In the genomic region with DNA sequence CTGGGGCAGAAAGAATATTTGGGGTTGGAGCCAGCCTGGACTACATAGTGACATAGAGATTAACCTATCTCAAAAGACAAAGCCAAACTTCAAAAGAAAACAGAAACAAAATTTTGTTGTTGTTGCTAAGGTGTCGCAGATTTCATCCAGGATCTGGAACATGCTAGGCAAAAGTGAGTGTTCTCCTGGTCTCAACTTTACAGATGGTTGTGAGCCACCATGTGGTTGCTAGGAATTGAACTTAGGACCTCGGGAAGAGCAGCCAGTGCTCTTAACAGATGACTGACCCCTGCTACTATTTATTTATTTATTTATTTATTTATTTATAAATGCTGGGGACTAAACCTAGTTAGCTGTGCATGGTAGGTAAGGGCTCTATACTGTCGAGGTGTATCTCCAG, we compare ENCODE assay signal across 20 mouse cellular contexts. TPM values are rescaled to one million over a fixed set of nuclear protein-coding genes. Genes with fewer than 3 reads are reported as not detected.
DNase-seq lines count a peak whose midpoint lies in the region; ATAC-seq and TF ChIP-seq lines count a peak whose summit lies in the region.
"Had no signal": no experiment of that assay in that cellular context is flagged by ENCODE, and none has a peak within 500 bp of the region (broad histone marks: within the 10 kb centered on the region; RNA-seq: fewer than 3 reads in every experiment).

No protein-coding gene starts in this region.

- peak overlapping the region; percentile 80 for H3K4me2 ChIP-seq in intestine, postnatal 0 days (replicated peaks; ENCODE audit: low read depth)
- no peak overlapping the region for H3K4me2 ChIP-seq in intestine, embryonic 15.5 days (replicated peaks)
- no peak overlapping the region for H3K4me2 ChIP-seq in liver, embryonic 11.5 days
- peak overlapping the region; percentile 28; the same call in 1 of the 2 replicates for H3K4me2 ChIP-seq in liver, embryonic 16.5 days (ENCODE audit: low read depth, low read length)
- H3K4me2 ChIP-seq: hindbrain, embryonic 13.5 days had no signal

- peak; percentile 71 for DNase-seq in liver, adult 2 months (ENCODE audit: extremely low read depth, low read depth, low spot score)
- DNase-seq in liver, embryonic 11.5 days (ENCODE audit: low spot score), result no peak
- no peak for DNase-seq in embryo, embryonic 9.5 days (ENCODE audit: extremely low spot score)
- DNase-seq: adrenal gland, postnatal 14 days; cerebellum, adult 18-20 months; cerebellum, adult 9-11 months; cerebellum, postnatal 36 days; heart, adult 18-20 months; heart, postnatal 14 days had no signal

- peaks cover 21% of the 10 kb centered on the region for H3K79me2 ChIP-seq in liver, adult 2 months (ENCODE audit: control insufficient read depth, insufficient read depth, low read length)

- H3K4me3 ChIP-seq in intestine, postnatal 0 days (ENCODE audit: low read depth, low read length), result peak overlapping the region; percentile 76; the same call in 1 of the 2 replicates
- H3K4me3 ChIP-seq in intestine, embryonic 15.5 days (replicated peaks), result no peak overlapping the region
- H3K4me3 ChIP-seq in liver, adult 2 months (ENCODE audit: insufficient read depth, low read depth, low read length), result peak overlapping the region; percentile 68
- H3K4me3 ChIP-seq in liver, embryonic 11.5 days (ENCODE audit: low read depth, low read length), result no peak overlapping the region
- H3K4me3 ChIP-seq in liver, embryonic 16.5 days (ENCODE audit: low read depth, low read length), result no peak overlapping the region; the same call in 1 of the 2 replicates
- H3K4me3 ChIP-seq: embryonic facial prominence, embryonic 10.5 days; forebrain, embryonic 10.5 days; heart, embryonic 10.5 days; hindbrain, embryonic 13.5 days had no signal

- 73% methylated on average over 3 of the region's 3 CpGs for WGBS in intestine, postnatal 0 days
- 84% methylated on average over 3 of the region's 3 CpGs for WGBS in intestine, embryonic 15.5 days
- WGBS in liver, adult 2 months, result 24% methylated on average over 3 of the region's 3 CpGs
- WGBS in liver, embryonic 11.5 days, result 76% methylated on average over 3 of the region's 3 CpGs
- 59% methylated on average over 3 of the region's 3 CpGs for WGBS in liver, embryonic 16.5 days (ENCODE audit: insufficient replicate concordance)

- H3K9ac ChIP-seq in intestine, postnatal 0 days (ENCODE audit: low read depth, low read length), result no peak overlapping the region; the same call in 1 of the 2 replicates
- no peak overlapping the region for H3K9ac ChIP-seq in intestine, embryonic 15.5 days
- peak overlapping the region; percentile 90 for H3K9ac ChIP-seq in liver, adult 2 months (ENCODE audit: low read depth, low read length)
- H3K9ac ChIP-seq in liver, embryonic 11.5 days (ENCODE audit: low read depth, low read length), result no peak overlapping the region
- no peak overlapping the region for H3K9ac ChIP-seq in liver, embryonic 16.5 days (ENCODE audit: low read depth, low read length)
- H3K9ac ChIP-seq: hindbrain, embryonic 13.5 days had no signal

- no peaks in the 10 kb centered on the region for H3K9me3 ChIP-seq in intestine, postnatal 0 days (ENCODE audit: control insufficient read depth)
- H3K9me3 ChIP-seq in intestine, embryonic 15.5 days, result no peaks in the 10 kb centered on the region
- H3K9me3 ChIP-seq in liver, embryonic 11.5 days (ENCODE audit: control insufficient read depth, low read length), result no peaks in the 10 kb centered on the region
- no peaks in the 10 kb centered on the region for H3K9me3 ChIP-seq in liver, embryonic 16.5 days (replicated peaks; ENCODE audit: control insufficient read depth, low read length)
- H3K9me3 ChIP-seq: embryonic facial prominence, embryonic 10.5 days; forebrain, embryonic 10.5 days; heart, embryonic 10.5 days; hindbrain, embryonic 13.5 days had no signal

- H3K36me3 ChIP-seq in intestine, postnatal 0 days (ENCODE audit: control insufficient read depth, insufficient read depth), result peaks cover 16% of the 10 kb centered on the region
- H3K36me3 ChIP-seq in intestine, embryonic 15.5 days, result no peaks in the 10 kb centered on the region
- peaks cover 47% of the 10 kb centered on the region for H3K36me3 ChIP-seq in liver, adult 2 months (ENCODE audit: control insufficient read depth, insufficient read depth, low read length)
- peaks cover 3% of the 10 kb centered on the region; the same call in 1 of the 2 replicates for H3K36me3 ChIP-seq in liver, embryonic 11.5 days (ENCODE audit: control insufficient read depth, insufficient read depth, low read length)
- H3K36me3 ChIP-seq in liver, embryonic 16.5 days (ENCODE audit: control insufficient read depth, insufficient read depth), result no peaks in the 10 kb centered on the region; the same call in 1 of the 2 replicates

- no peak for ATAC-seq in intestine, postnatal 0 days
- ATAC-seq in intestine, embryonic 15.5 days, result no peak
- ATAC-seq in liver, embryonic 11.5 days (replicated peaks; ENCODE audit: low FRiP score), result no peak
- ATAC-seq in liver, embryonic 16.5 days (ENCODE audit: low read depth), result no peak
- ATAC-seq in erythroid progenitor cell, adult 5-6 weeks (replicated peaks; ENCODE audit: low FRiP score, poor library complexity, severe bottlenecking), result no peak
- ATAC-seq: activated CD4-positive, CD25-positive, alpha-beta regulatory T cell, adult 4 months; forebrain, embryonic 14.5 days; Patski had no signal

- peak overlapping the region; percentile 88 for H3K27ac ChIP-seq in intestine, postnatal 0 days (ENCODE audit: low read depth, low read length)
- no peak overlapping the region for H3K27ac ChIP-seq in intestine, embryonic 15.5 days
- H3K27ac ChIP-seq in liver, adult 2 months (replicated peaks; ENCODE audit: insufficient read depth, low read depth, low read length), result peak overlapping the region; percentile 88
- no peak overlapping the region for H3K27ac ChIP-seq in liver, embryonic 11.5 days (ENCODE audit: low read depth, low read length)
- 0 out of 2 replicates have a peak overlapping the region, but pooled peaks have one; percentile 20 for H3K27ac ChIP-seq in liver, embryonic 16.5 days (ENCODE audit: low read length)
- H3K27ac ChIP-seq: embryonic facial prominence, embryonic 10.5 days; forebrain, embryonic 10.5 days; heart, embryonic 10.5 days; hindbrain, embryonic 13.5 days had no signal

- TF ChIP-seq CTCF in intestine, postnatal 0 days (IDR thresholded peaks at IDR 0.05; ENCODE audit: low read depth), result no peak
- TF ChIP-seq CTCF in liver, adult 2 months (IDR thresholded peaks at IDR 0.05; ENCODE audit: low read depth, low read length), result no peak

- no peaks in the 10 kb centered on the region for H3K27me3 ChIP-seq in intestine, postnatal 0 days (replicated peaks; ENCODE audit: control insufficient read depth, insufficient read depth, low read length)
- H3K27me3 ChIP-seq in intestine, embryonic 15.5 days (replicated peaks), result no peaks in the 10 kb centered on the region
- H3K27me3 ChIP-seq in liver, adult 2 months (ENCODE audit: control insufficient read depth, insufficient read depth, low read length), result no peaks in the 10 kb centered on the region
- no peaks in the 10 kb centered on the region for H3K27me3 ChIP-seq in liver, embryonic 11.5 days (replicated peaks; ENCODE audit: control insufficient read depth, insufficient read depth, low read length)
- H3K27me3 ChIP-seq in liver, embryonic 16.5 days (ENCODE audit: control insufficient read depth, insufficient read depth, low read depth, low read length), result no peaks in the 10 kb centered on the region
- H3K27me3 ChIP-seq: hindbrain, embryonic 13.5 days; Patski had no signal

- no peak for TF ChIP-seq POLR2A in liver, adult 2 months (IDR thresholded peaks at IDR 0.05; ENCODE audit: extremely low read depth, insufficient read depth, low read length)

- H3K4me1 ChIP-seq in intestine, postnatal 0 days (replicated peaks; ENCODE audit: control insufficient read depth, insufficient read depth, low read length), result 0 out of 2 replicates have a peak, but pooled peaks cover 6% of the 10 kb centered on the region
- peaks cover 12% of the 10 kb centered on the region for H3K4me1 ChIP-seq in intestine, embryonic 15.5 days (replicated peaks)
- H3K4me1 ChIP-seq in liver, adult 2 months (ENCODE audit: control insufficient read depth, insufficient read depth, low read length), result peaks cover 9% of the 10 kb centered on the region
- peaks cover 17% of the 10 kb centered on the region for H3K4me1 ChIP-seq in liver, embryonic 11.5 days (replicated peaks; ENCODE audit: control insufficient read depth, insufficient read depth, low read length)
- peaks cover 29% of the 10 kb centered on the region for H3K4me1 ChIP-seq in liver, embryonic 16.5 days (ENCODE audit: control insufficient read depth, low read depth, low read length)

RNA-seq across cellular contexts. Expression of a gene that starts 2.3 kb away (rescaled TPM):
- 64.6 and 66.8 TPM in 2 replicates for polyA plus RNA-seq in intestine, postnatal 0 days (2015; fragmentation: Nextera tagmentation; extraction: Ambion mirVana)
- 98.0 and 100 TPM in 2 replicates for polyA plus RNA-seq in intestine, embryonic 15.5 days (2015; fragmentation: Nextera tagmentation; extraction: Ambion mirVana)
- 3.0 and 5.3 TPM in 2 replicates for total RNA-seq in liver, adult 2 months (2014; rRNA removed)
- polyA plus RNA-seq in liver, adult 2 months (2012; rRNA removed), result 2.3 and 3.0 TPM in 2 replicates
- polyA plus RNA-seq in liver, embryonic 11.5 days (2014; fragmentation: Nextera tagmentation; extraction: Ambion mirVana), result 62.3 and 63.8 TPM in 2 replicates
- polyA plus RNA-seq in liver, embryonic 16.5 days (2015; fragmentation: Nextera tagmentation; extraction: Ambion mirVana), result 23.1 and 24.9 TPM in 2 replicates
- 11.2 and 19.3 TPM in 2 replicates for total RNA-seq in erythroid progenitor cell, adult 5-6 weeks (2015; ENCODE audit: low replicate concordance)
- 3.0 and 3.7 TPM in 2 replicates for total RNA-seq in erythroid progenitor cell, adult 5-6 weeks (2017; ENCODE audit: low replicate concordance)

RNA-seq across cellular contexts. Expression of a gene that starts 2.5 kb away (rescaled TPM):
- polyA plus RNA-seq in intestine, postnatal 0 days (2015; fragmentation: Nextera tagmentation; extraction: Ambion mirVana), result 98.9 and 114 TPM in 2 replicates
- 56.9 and 59.4 TPM in 2 replicates for polyA plus RNA-seq in intestine, embryonic 15.5 days (2015; fragmentation: Nextera tagmentation; extraction: Ambion mirVana)
- 994 and 1,028 TPM in 2 replicates for total RNA-seq in liver, adult 2 months (2014; rRNA removed)
- 683 and 720 TPM in 2 replicates for polyA plus RNA-seq in liver, adult 2 months (2012; rRNA removed)
- polyA plus RNA-seq in liver, embryonic 11.5 days (2014; fragmentation: Nextera tagmentation; extraction: Ambion mirVana), result 22.7 and 23.6 TPM in 2 replicates
- 54.7 and 73.7 TPM in 2 replicates for polyA plus RNA-seq in liver, embryonic 16.5 days (2015; fragmentation: Nextera tagmentation; extraction: Ambion mirVana)
- total RNA-seq in erythroid progenitor cell, adult 5-6 weeks (2015; ENCODE audit: low replicate concordance), result 15.5 and 18.4 TPM in 2 replicates
- 6.4 and 20.5 TPM in 2 replicates for total RNA-seq in erythroid progenitor cell, adult 5-6 weeks (2017; ENCODE audit: low replicate concordance)

RNA-seq across cellular contexts. Expression of a gene that starts 28.4 kb away (rescaled TPM):
- 3.7 and 4.8 TPM in 2 replicates for polyA plus RNA-seq in intestine, postnatal 0 days (2015; fragmentation: Nextera tagmentation; extraction: Ambion mirVana)
- polyA plus RNA-seq in intestine, embryonic 15.5 days (2015; fragmentation: Nextera tagmentation; extraction: Ambion mirVana), result 20.8 and 22.0 TPM in 2 replicates
- total RNA-seq in liver, adult 2 months (2014; rRNA removed), result 5.6 and 9.0 TPM in 2 replicates
- polyA plus RNA-seq in liver, adult 2 months (2012; rRNA removed), result 3.6 and 4.5 TPM in 2 replicates
- polyA plus RNA-seq in liver, embryonic 11.5 days (2014; fragmentation: Nextera tagmentation; extraction: Ambion mirVana), result 20.1 and 23.3 TPM in 2 replicates
- polyA plus RNA-seq in liver, embryonic 16.5 days (2015; fragmentation: Nextera tagmentation; extraction: Ambion mirVana), result 5.7 and 6.6 TPM in 2 replicates
- 13.3 and 32.7 TPM in 2 replicates for total RNA-seq in erythroid progenitor cell, adult 5-6 weeks (2015; ENCODE audit: low replicate concordance)
- total RNA-seq in erythroid progenitor cell, adult 5-6 weeks (2017; ENCODE audit: low replicate concordance), result 12.3 and 27.5 TPM in 2 replicates

RNA-seq across cellular contexts. Expression of a gene that starts 41.5 kb away (rescaled TPM):
- polyA plus RNA-seq in intestine, postnatal 0 days (2015; fragmentation: Nextera tagmentation; extraction: Ambion mirVana), result 1.2 and 1.3 TPM in 2 replicates
- 3.3 and 3.4 TPM in 2 replicates for polyA plus RNA-seq in intestine, embryonic 15.5 days (2015; fragmentation: Nextera tagmentation; extraction: Ambion mirVana)
- 0.07 and 0.18 TPM in 2 replicates for total RNA-seq in liver, adult 2 months (2014; rRNA removed)
- polyA plus RNA-seq in liver, adult 2 months (2012; rRNA removed), result 0.12 and 0.16 TPM in 2 replicates
- polyA plus RNA-seq in liver, embryonic 11.5 days (2014; fragmentation: Nextera tagmentation; extraction: Ambion mirVana), result 0.56 TPM in 2 replicates
- polyA plus RNA-seq in liver, embryonic 16.5 days (2015; fragmentation: Nextera tagmentation; extraction: Ambion mirVana), result 0.05 and 0.08 TPM in 2 replicates
- not detected in 2 replicates for total RNA-seq in erythroid progenitor cell, adult 5-6 weeks (2015; ENCODE audit: low replicate concordance)
- not detected in 2 replicates for total RNA-seq in erythroid progenitor cell, adult 5-6 weeks (2017; ENCODE audit: low replicate concordance)
- polyA plus RNA-seq: activated CD4-positive, CD25-positive, alpha-beta regulatory T cell, adult 4 months had no signal

RNA-seq across cellular contexts. Expression of a gene that starts 57.7 kb away (rescaled TPM):
- polyA plus RNA-seq in intestine, postnatal 0 days (2015; fragmentation: Nextera tagmentation; extraction: Ambion mirVana), result 35.6 and 38.5 TPM in 2 replicates
- 107 and 109 TPM in 2 replicates for polyA plus RNA-seq in intestine, embryonic 15.5 days (2015; fragmentation: Nextera tagmentation; extraction: Ambion mirVana)
- 26.4 and 40.2 TPM in 2 replicates for total RNA-seq in liver, adult 2 months (2014; rRNA removed)
- 63.7 and 77.7 TPM in 2 replicates for polyA plus RNA-seq in liver, adult 2 months (2012; rRNA removed)
- 121 and 126 TPM in 2 replicates for polyA plus RNA-seq in liver, embryonic 11.5 days (2014; fragmentation: Nextera tagmentation; extraction: Ambion mirVana)
- polyA plus RNA-seq in liver, embryonic 16.5 days (2015; fragmentation: Nextera tagmentation; extraction: Ambion mirVana), result 44.4 and 44.7 TPM in 2 replicates
- 9.2 and 16.9 TPM in 2 replicates for total RNA-seq in erythroid progenitor cell, adult 5-6 weeks (2015; ENCODE audit: low replicate concordance)
- total RNA-seq in erythroid progenitor cell, adult 5-6 weeks (2017; ENCODE audit: low replicate concordance), result 5.3 and 8.5 TPM in 2 replicates

Comparison
In these comparisons a context has a peak if more than half of its experiments do, and no peak if none do; other contexts are left out.
1. H3K27ac ChIP-seq: peak in intestine, postnatal 0 days (single experiment), liver, adult 2 months (single experiment) and liver, embryonic 16.5 days (single experiment); none in intestine, embryonic 15.5 days (single experiment) and liver, embryonic 11.5 days (single experiment).
2. H3K4me2 ChIP-seq: peak in intestine, postnatal 0 days (single experiment) and liver, embryonic 16.5 days (single experiment); none in intestine, embryonic 15.5 days (single experiment) and liver, embryonic 11.5 days (single experiment).
3. H3K4me3 ChIP-seq: peak in intestine, postnatal 0 days (single experiment) and liver, adult 2 months (single experiment); none in intestine, embryonic 15.5 days (single experiment), liver, embryonic 11.5 days (single experiment) and liver, embryonic 16.5 days (single experiment).